Mouse (Mus musculus) liver, embryonic 14.5 days (tissue): ENCODE measurements at regions not wholly inside any gene's neighbourhood (a gene's known extent, or its start where the extent isn't known, plus 50 kb on each side); places are given as distances from the start of the nearest gene placed in this dataset.

Experiments used
- CTCF ChIP-seq: IDR thresholded peaks from 2 replicates; pipeline ENCODE4 v1.5.1; 2016; ENCODE audit warnings: antibody characterized with exemption, low read depth, control low read depth
- EP300 ChIP-seq: IDR thresholded peaks from 2 replicates; pipeline ENCODE4 v1.6.1; 2016; ENCODE audit warnings: antibody characterized with exemption, low read depth

GRCm38 (mm10) chr6:93075867-93076266 lies 132.6 kb upstream of the Adamts9 start:
- no peak for TF ChIP-seq CTCF
- no peak for TF ChIP-seq EP300
